Mouse (Mus musculus) megakaryocyte, embryonic 14.5 days (primary cell): ENCODE data around the gene Add3. TPM values are rescaled to one million over a fixed set of nuclear protein-coding genes. Genes with fewer than 3 reads are reported as not detected.
"Not testable (repeated sequence)": the region's sequence is repeated elsewhere in the genome, so short reads cannot be mapped to it uniquely, and the experiment has no call there.

Source experiments
- H3K27me3 ChIP-seq: replicated peaks from 2 replicates; pipeline ENCODE3; 2012; ENCODE audit warnings: inconsistent platforms
- H3K36me3 ChIP-seq: replicated peaks from 2 replicates; pipeline ENCODE3; 2012; ENCODE audit warnings: low read length, inconsistent platforms, mixed read lengths
- H3K4me1 ChIP-seq: 2 replicates; pipeline ENCODE4 v1.6.1; 2012; ENCODE audit warnings: inconsistent platforms
- H3K4me3 ChIP-seq: replicated peaks from 2 replicates; pipeline ENCODE3; 2012; ENCODE audit warnings: moderate library complexity, mild to moderate bottlenecking, inconsistent platforms
- H3K9me3 ChIP-seq: 2 replicates; pipeline ENCODE4 v1.6.1; 2012; ENCODE audit warnings: inconsistent platforms
- FLI1 ChIP-seq: IDR thresholded peaks from 2 replicates; pipeline ENCODE4 v1.6.1; 2012; ENCODE audit warnings: low read length, inconsistent platforms, mixed read lengths
- GATA1 ChIP-seq: IDR thresholded peaks from 3 replicates; pipeline ENCODE4 v1.6.1; 2012; ENCODE audit warnings: mixed read lengths, low read length, inconsistent platforms, borderline replicate concordance
- polyA plus RNA-seq: library from polyadenylated mRNA; stranded (reverse); fragments of >175 nt; gene quantifications from 2 replicates; pipeline ENCODE4 v1.2.3, GENCODE M21; 2012; ENCODE audit warnings: low replicate concordance; ENCODE audit not compliant: insufficient read depth

Gene Add3
- polyA plus RNA-seq, 1 experiment = 6.1 TPM

DNA sequence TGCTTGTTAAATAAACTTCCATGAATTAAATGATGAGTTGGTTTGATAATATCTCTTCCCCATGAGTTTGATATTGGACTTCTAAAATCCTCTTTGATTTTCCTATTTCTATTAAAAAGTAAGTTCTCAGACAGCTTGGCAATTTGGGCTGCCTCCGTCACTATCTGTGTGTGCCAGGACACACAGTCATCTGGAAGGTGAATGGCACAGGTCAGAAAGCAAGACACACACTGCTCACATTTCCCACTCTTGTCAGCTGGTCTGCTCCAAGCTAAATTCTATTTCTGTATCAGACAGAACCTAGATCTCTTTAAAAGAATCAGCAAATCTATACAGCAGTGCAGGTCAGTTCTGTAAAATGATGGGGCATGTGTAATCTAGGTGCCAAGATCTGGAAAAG is 61.9 kb downstream of the Add3 start:
- TF ChIP-seq GATA1 = no peak
- TF ChIP-seq FLI1 = no peak
- H3K36me3 ChIP-seq = peaks cover 85% of the 10 kb centered on the region
- H3K9me3 ChIP-seq = no peaks in the 10 kb centered on the region
- no peak overlapping the region for H3K4me3 ChIP-seq
- H3K27me3 ChIP-seq = no peaks in the 10 kb centered on the region
- peaks cover 75% of the 10 kb centered on the region for H3K4me1 ChIP-seq

DNA sequence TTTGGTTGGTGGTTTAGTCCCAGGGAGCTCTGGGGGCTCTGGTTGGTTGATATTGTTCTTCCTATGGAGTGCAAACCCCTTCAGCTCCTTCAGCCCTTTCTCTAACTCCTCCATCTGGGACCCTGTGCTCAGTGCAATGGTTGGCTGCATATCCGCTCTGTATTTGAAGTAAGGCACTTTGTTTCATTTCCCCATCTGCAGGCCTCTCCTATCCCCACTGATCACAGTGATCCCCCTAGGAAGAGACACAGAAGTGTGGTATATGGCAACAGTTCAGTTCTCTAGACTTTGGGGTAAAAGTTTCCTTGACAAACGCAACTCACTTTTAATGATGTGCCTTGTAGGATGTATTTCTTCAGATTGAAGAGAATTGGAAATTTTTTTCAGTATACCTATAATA is 66.7 kb downstream of the Add3 start:
- peaks cover 73% of the 10 kb centered on the region for H3K4me1 ChIP-seq
- no peak overlapping the region for H3K4me3 ChIP-seq
- peaks cover 68% of the 10 kb centered on the region for H3K36me3 ChIP-seq
- no peak for TF ChIP-seq FLI1
- TF ChIP-seq GATA1 = no peak
- no peaks in the 10 kb centered on the region for H3K27me3 ChIP-seq
- no peaks in the 10 kb centered on the region for H3K9me3 ChIP-seq

GRCm38 (mm10) chr19:53208830-53209229 is 68.6 kb downstream of the Add3 start:
- peaks cover 64% of the 10 kb centered on the region for H3K36me3 ChIP-seq
- TF ChIP-seq GATA1 = no peak
- no peak for TF ChIP-seq FLI1
- H3K4me3 ChIP-seq = no peak overlapping the region
- no peaks in the 10 kb centered on the region for H3K27me3 ChIP-seq
- peaks cover 76% of the 10 kb centered on the region for H3K4me1 ChIP-seq
- no peaks in the 10 kb centered on the region for H3K9me3 ChIP-seq

DNA sequence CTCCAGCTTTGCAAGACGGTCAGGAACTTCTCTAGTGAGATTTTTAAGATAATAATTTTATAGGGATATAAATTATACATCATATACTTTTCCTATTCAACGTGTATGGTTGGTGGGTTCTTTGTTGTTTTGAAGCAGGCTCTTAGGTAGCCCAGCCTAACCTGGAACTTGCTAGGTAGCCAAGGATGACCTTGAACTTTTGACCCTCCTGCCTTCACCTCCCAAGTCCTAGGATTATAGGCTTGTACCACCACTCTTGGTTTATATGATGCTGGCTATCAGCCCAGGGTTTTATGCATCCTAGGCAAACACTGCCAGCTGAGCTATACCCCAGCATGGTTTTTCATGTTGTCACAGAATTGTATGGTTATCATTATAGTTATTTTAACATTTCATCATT is 70.0 kb downstream of the Add3 start:
- H3K36me3 ChIP-seq = peaks cover 68% of the 10 kb centered on the region
- H3K4me3 ChIP-seq = no peak overlapping the region
- no peaks in the 10 kb centered on the region for H3K27me3 ChIP-seq
- peaks cover 76% of the 10 kb centered on the region for H3K4me1 ChIP-seq
- TF ChIP-seq GATA1 (no peak), FLI1 (no peak)
- no peaks in the 10 kb centered on the region for H3K9me3 ChIP-seq

DNA sequence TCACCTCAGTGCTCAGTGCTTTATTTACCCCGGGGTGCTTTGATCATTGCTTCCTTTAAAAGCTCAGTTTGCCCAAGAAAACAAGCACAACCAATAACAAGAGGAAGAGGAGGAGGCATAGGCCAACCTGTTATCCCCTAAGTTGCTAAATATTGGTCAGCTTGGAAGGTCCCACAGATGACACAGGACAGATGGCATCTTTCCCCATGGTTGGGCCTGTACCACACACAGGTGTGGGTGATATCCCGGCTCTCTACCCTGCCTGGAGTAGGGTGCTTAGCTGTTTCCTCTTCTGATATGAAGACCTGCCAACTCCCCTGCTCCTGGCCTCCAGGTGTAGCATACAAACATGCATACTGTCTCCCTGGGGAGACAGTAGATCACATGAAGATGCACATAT is 75.1 kb downstream of the Add3 start:
- Histone ChIP-seq H3K27me3 (no peaks in the 10 kb centered on the region), H3K36me3 (peaks cover 75% of the 10 kb centered on the region), H3K4me1 (peaks cover 67% of the 10 kb centered on the region), H3K4me3 (no peak overlapping the region), H3K9me3 (no peaks in the 10 kb centered on the region)
- no peak for TF ChIP-seq FLI1
- TF ChIP-seq GATA1 = no peak

- Histone ChIP-seq H3K27me3 (no peaks in the 10 kb centered on the region), H3K9me3 (no peaks in the 10 kb centered on the region), H3K4me3 (no peak overlapping the region), H3K4me1 (peaks cover 54% of the 10 kb centered on the region), H3K36me3 (peaks cover 86% of the 10 kb centered on the region)
- TF ChIP-seq GATA1 (no peak), FLI1 (no peak)
These were observed 76.7 kb downstream of the Add3 start for GRCm38 (mm10) chr19:53216761-53217538.

- peaks cover 88% of the 10 kb centered on the region for H3K36me3 ChIP-seq
- H3K4me3 ChIP-seq = no peak overlapping the region
- no peaks in the 10 kb centered on the region for H3K9me3 ChIP-seq
- peaks cover 49% of the 10 kb centered on the region for H3K4me1 ChIP-seq
- TF ChIP-seq FLI1 = no peak
- TF ChIP-seq GATA1 = no peak
- H3K27me3 ChIP-seq = no peaks in the 10 kb centered on the region
These were observed 77.6 kb downstream of the Add3 start for GRCm38 (mm10) chr19:53217837-53218236.

- Histone ChIP-seq H3K4me3 (no peak overlapping the region), H3K4me1 (peaks cover 46% of the 10 kb centered on the region), H3K27me3 (no peaks in the 10 kb centered on the region), H3K36me3 (peaks cover 88% of the 10 kb centered on the region), H3K9me3 (no peaks in the 10 kb centered on the region)
- TF ChIP-seq FLI1 (no peak), GATA1 (no peak)
These were observed 79.1 kb downstream of the Add3 start for GRCm38 (mm10) chr19:53219305-53219704.

DNA sequence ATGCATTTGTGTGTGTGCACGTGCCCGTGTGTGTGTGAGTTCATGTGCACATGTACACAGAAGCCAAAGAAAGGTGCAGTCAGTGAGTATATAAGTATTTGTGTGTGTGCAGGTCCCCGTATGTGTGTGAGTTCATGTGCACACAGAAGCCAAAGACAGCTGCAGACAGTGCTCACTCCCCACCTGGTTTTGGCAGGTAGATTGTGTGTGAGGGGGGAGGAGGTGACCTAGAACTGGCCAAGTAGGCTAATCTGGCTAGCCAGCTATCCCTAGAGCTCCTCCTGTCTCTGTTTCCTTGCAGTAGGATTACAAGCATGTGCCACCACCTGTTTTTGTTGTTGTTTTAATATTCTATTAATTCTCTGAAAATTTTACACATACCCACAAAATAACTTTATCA is 80.9 kb downstream of the Add3 start:
- no peaks in the 10 kb centered on the region for H3K27me3 ChIP-seq

DNA sequence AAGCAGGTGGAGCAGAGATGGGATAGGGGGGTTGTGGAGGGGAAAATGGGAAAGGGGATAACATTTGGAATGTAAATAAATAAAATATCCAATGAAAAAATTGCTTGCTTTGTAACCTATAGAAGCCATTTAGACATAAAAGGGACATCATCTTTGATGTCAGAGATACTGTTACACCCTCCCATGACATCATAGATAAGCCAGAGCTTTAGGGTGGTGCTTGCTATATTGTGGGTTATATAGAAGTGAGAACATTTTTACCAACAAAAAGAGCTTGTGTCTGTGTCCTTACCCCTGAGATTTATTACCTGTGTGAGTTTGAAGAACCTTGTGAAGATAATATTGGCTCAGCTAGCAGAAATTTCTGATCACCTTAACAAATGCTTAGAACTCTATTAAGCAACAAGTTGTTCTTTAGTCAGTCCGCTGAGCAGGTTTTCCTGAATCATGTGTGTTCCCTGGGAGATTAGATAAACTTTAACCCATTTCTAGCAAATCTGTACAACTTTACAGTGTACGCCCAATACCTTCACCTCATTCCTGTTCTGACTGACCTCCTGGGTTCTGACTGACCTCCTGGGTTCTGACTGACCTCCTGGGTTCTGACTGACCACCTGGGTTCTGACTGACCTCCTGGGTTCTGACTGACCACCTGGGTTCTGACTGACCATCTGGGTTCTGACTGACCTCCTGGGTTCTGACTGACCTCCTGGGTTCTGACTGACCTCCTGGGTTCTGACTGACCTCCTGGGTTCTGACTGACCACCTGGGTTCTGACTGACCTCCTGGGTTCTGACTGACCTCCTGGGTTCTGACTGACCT is 85.2 kb downstream of the Add3 start:
- H3K36me3 ChIP-seq = peaks cover 93% of the 10 kb centered on the region
- H3K9me3 ChIP-seq, H3K4me3 ChIP-seq, H3K27me3 ChIP-seq: not testable (repeated sequence)
- peaks cover 35% of the 10 kb centered on the region for H3K4me1 ChIP-seq

More for the DNA sequence above, 80.9 kb downstream of the Add3 start:
- Histone ChIP-seq H3K36me3 (peaks cover 91% of the 10 kb centered on the region), H3K9me3 (no peaks in the 10 kb centered on the region), H3K4me1 (peaks cover 47% of the 10 kb centered on the region), H3K4me3 (no peak overlapping the region)
- TF ChIP-seq GATA1 (no peak), FLI1 (no peak)
